Mouse (Mus musculus) R1 (cell line): Measurements from ENCODE around the gene Traf7.

Experiments used
- DNase-seq: peaks from one replicate; pipeline ENCODE4 v3.0.0-alpha.2; 2018; ENCODE audit warnings: low read depth, low spot score

Gene Traf7

GRCm38 (mm10) chr17:24545247-24545646, 17.5 kb upstream of the Traf7 start:
- DNase-seq = no peak

- DNase-seq = peak; percentile 57
Observed at GRCm38 (mm10) chr17:24544613-24545012, 16.9 kb upstream of the Traf7 start.

GRCm38 (mm10) chr17:24540375-24540774, 12.6 kb upstream of the Traf7 start:
- DNase-seq = peak; percentile 39

GRCm38 (mm10) chr17:24538950-24539349, 11.2 kb upstream of the Traf7 start:
- peak; percentile 77 for DNase-seq

GRCm38 (mm10) chr17:24537536-24537935, 9.8 kb upstream of the Traf7 start:
- DNase-seq = no peak

- no peak for DNase-seq
Observed at GRCm38 (mm10) chr17:24535300-24535699, 7.6 kb upstream of the Traf7 start.

GRCm38 (mm10) chr17:24534160-24534718, 6.5 kb upstream of the Traf7 start, which contains the start of gene Rab26:
TSS of gene Rab26 (minus strand) at chr17:24534210.
- DNase-seq = no peak

- peak; percentile 98 for DNase-seq
Observed at GRCm38 (mm10) chr17:24533099-24533992, 5.6 kb upstream of the Traf7 start.

- DNase-seq = no peak
Observed at GRCm38 (mm10) chr17:24532045-24532444, 4.3 kb upstream of the Traf7 start.

GRCm38 (mm10) chr17:24531064-24531463, 3.3 kb upstream of the Traf7 start:
- no peak for DNase-seq

GRCm38 (mm10) chr17:24530361-24531050, 2.8 kb upstream of the Traf7 start:
- DNase-seq = peak; percentile 55

- DNase-seq = peak; percentile 45
Observed at GRCm38 (mm10) chr17:24529883-24530282, 2.1 kb upstream of the Traf7 start.

- DNase-seq = peak; percentile 84
Observed at GRCm38 (mm10) chr17:24529007-24529451, 1.3 kb upstream of the Traf7 start.

- DNase-seq = no peak
Observed at GRCm38 (mm10) chr17:24528560-24528918, 801 bp upstream of the Traf7 start.

GRCm38 (mm10) chr17:24527315-24527714, 423 bp downstream of the Traf7 start:
- DNase-seq = no peak

- no peak for DNase-seq
Observed at GRCm38 (mm10) chr17:24524734-24525133, 3.0 kb downstream of the Traf7 start.

- DNase-seq = no peak
Observed at GRCm38 (mm10) chr17:24520450-24520849, 7.3 kb downstream of the Traf7 start.

GRCm38 (mm10) chr17:24514270-24515257, 13.2 kb downstream of the Traf7 start:
- DNase-seq = no peak

GRCm38 (mm10) chr17:24513609-24514008, 14.1 kb downstream of the Traf7 start:
- DNase-seq = peak; percentile 67

- no peak for DNase-seq
Observed at GRCm38 (mm10) chr17:24507806-24508460, 19.8 kb downstream of the Traf7 start.
